In the genomic region with DNA sequence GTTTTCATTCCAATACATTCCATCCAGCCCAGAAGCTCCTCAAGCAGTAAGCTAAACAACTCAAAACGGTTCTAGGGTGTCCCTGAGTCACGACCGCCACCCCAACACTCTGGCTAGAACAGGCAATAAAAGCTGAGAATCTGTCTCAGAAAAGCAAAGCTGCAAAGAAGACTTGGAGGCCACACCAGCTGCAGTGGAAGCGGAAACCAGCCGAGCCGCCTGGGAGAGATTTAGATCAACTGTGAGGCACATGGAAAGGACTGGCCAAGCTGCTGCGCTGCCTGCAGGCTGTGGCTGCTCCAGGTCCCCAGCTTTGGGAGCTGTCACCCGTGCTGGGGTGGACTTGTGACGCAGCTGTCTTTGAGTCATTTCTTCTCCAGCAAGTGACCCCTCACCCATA, we compare ENCODE assay signal across 22 mouse cellular contexts. TPM values are rescaled to one million over a fixed set of nuclear protein-coding genes. Genes with fewer than 3 reads are reported as not detected.
A peak's percentile ranks its signal among the peaks of the same experiment; 100 is the strongest.
DNase-seq lines count a peak whose midpoint lies in the region; ATAC-seq and TF ChIP-seq lines count a peak whose summit lies in the region.
"Had no signal": no experiment of that assay in that cellular context is flagged by ENCODE, and none has a peak within 500 bp of the region (broad histone marks: within the 10 kb centered on the region; RNA-seq: fewer than 3 reads in every experiment).

No protein-coding gene starts in this region.

- H3K27ac ChIP-seq in thymus, adult 2 months (ENCODE audit: control insufficient read depth, insufficient read depth, low read length) = peak overlapping the region; percentile 12; the same call in 1 of the 2 replicates
- H3K27ac ChIP-seq in olfactory bulb, adult 2 months (ENCODE audit: insufficient read depth, low read depth, low read length) = peak overlapping the region; percentile 75
- H3K27ac ChIP-seq: embryonic facial prominence, embryonic 10.5 days; forebrain, embryonic 10.5 days; hindbrain, embryonic 10.5 days; kidney, embryonic 15.5 days; midbrain, embryonic 13.5 days; neural tube, embryonic 12.5 days had no signal

- no peak for TF ChIP-seq POLR2A in thymus, adult 2 months (IDR thresholded peaks at IDR 0.05; ENCODE audit: control insufficient read depth, extremely low read depth, insufficient read depth, low read length, poor library complexity)
- TF ChIP-seq POLR2A in olfactory bulb, adult 2 months (IDR thresholded peaks at IDR 0.05; ENCODE audit: insufficient read depth, low read depth, low read length) = no peak

- DNase-seq in kidney, postnatal 4 days = peak; percentile 18 to 30
- DNase-seq in kidney, postnatal 14 days = no peak
- DNase-seq in thymus, adult 2 months = peak; percentile 9
- no peak for DNase-seq in thymus, adult 18-20 months
- peak; percentile 45 for DNase-seq in thymus, postnatal 4 days
- DNase-seq in cerebellum, postnatal 10 days = no peak
- DNase-seq: adrenal gland, adult 8-10 months; cerebellum, adult 2 months; liver, postnatal 0 days; lung, postnatal 10 days had no signal

- no peak for ATAC-seq in monocyte, adult 5-6 weeks (replicated peaks; ENCODE audit: insufficient number of reproducible peaks, low FRiP score, low TSS enrichment, poor library complexity, severe bottlenecking)
- ATAC-seq: activated CD4-positive, CD25-positive, alpha-beta regulatory T cell, adult 4 months; forebrain, embryonic 16.5 days; intestine, postnatal 0 days; liver, postnatal 0 days; midbrain, embryonic 13.5 days had no signal

- no peak for TF ChIP-seq CTCF in thymus, adult 2 months (IDR thresholded peaks at IDR 0.05; ENCODE audit: borderline replicate concordance, control insufficient read depth, extremely low read depth, insufficient read depth, low read length, poor library complexity)
- no peak for TF ChIP-seq CTCF in olfactory bulb, adult 2 months (IDR thresholded peaks at IDR 0.05; ENCODE audit: insufficient read depth, low read depth, low read length)

- WGBS in thymus, adult 2 months = 65% methylated on average over 9 of the region's 9 CpGs
- WGBS in olfactory bulb, adult 2 months = 46% methylated on average over 9 of the region's 9 CpGs

- peak overlapping the region; percentile 14; the same call in 1 of the 2 replicates for H3K4me3 ChIP-seq in thymus, adult 2 months (ENCODE audit: control insufficient read depth, insufficient read depth, low read length)
- H3K4me3 ChIP-seq in olfactory bulb, adult 2 months (ENCODE audit: insufficient read depth, low read depth, low read length) = no peak overlapping the region
- H3K4me3 ChIP-seq: embryonic facial prominence, embryonic 10.5 days; forebrain, embryonic 10.5 days; hindbrain, embryonic 10.5 days; kidney, embryonic 15.5 days; limb, embryonic 12.5 days; midbrain, embryonic 13.5 days; neural tube, embryonic 12.5 days had no signal

- no peaks in the 10 kb centered on the region for H3K36me3 ChIP-seq in thymus, adult 2 months (ENCODE audit: control insufficient read depth, insufficient read depth, low read length)
- H3K36me3 ChIP-seq: kidney, embryonic 15.5 days had no signal

- H3K4me1 ChIP-seq in thymus, adult 2 months (replicated peaks; ENCODE audit: control insufficient read depth, insufficient read depth, low read length) = peaks cover 7% of the 10 kb centered on the region
- H3K4me1 ChIP-seq in olfactory bulb, adult 2 months (ENCODE audit: control insufficient read depth, insufficient read depth, low read length) = peaks cover 19% of the 10 kb centered on the region
- H3K4me1 ChIP-seq: embryonic facial prominence, embryonic 10.5 days; forebrain, embryonic 10.5 days; hindbrain, embryonic 10.5 days; kidney, embryonic 15.5 days; neural tube, embryonic 12.5 days had no signal

- no peaks in the 10 kb centered on the region for H3K27me3 ChIP-seq in thymus, adult 2 months (ENCODE audit: control insufficient read depth, insufficient read depth, low read length)
- H3K27me3 ChIP-seq: kidney, embryonic 15.5 days; limb, embryonic 12.5 days; midbrain, embryonic 13.5 days; neural tube, embryonic 12.5 days had no signal

RNA-seq across cellular contexts. Expression of a gene that starts 45.4 kb away (rescaled TPM):
- 1.9 and 3.1 TPM in 2 replicates for polyA plus RNA-seq in thymus, adult 2 months (2012; rRNA removed)
- not detected in 2 replicates for polyA plus RNA-seq in olfactory bulb, adult 2 months (2012; ENCODE audit: insufficient read depth, insufficient read length, low replicate concordance, missing spikeins)
- total RNA-seq in monocyte, adult 5-6 weeks (2017) = not detected in 3 replicates

Comparison
In these comparisons a context has a peak if more than half of its experiments do, and no peak if none do; other contexts are left out.
1. DNase-seq: peak in kidney, postnatal 4 days (2 of 2), thymus, adult 2 months (single experiment) and thymus, postnatal 4 days (single experiment); none in kidney, postnatal 14 days (single experiment), thymus, adult 18-20 months (0 of 2) and cerebellum, postnatal 10 days (0 of 2).